Mouse (Mus musculus) neural tube, embryonic 15.5 days (tissue): ENCODE results near the gene Tiam2. TPM values are rescaled to one million over a fixed set of nuclear protein-coding genes. Genes with fewer than 3 reads are reported as not detected.
A peak's percentile ranks its signal among the peaks of the same experiment; 100 is the strongest.

Source experiments
- ATAC-seq: fragments of 200-750 bp; cut with Nextera tagmentation; 2 replicates; pipeline ENCODE4 v1.8.0; 2017; ENCODE audit warnings: mild to moderate bottlenecking, moderate TSS enrichment, moderate library complexity; ENCODE audit not compliant: low FRiP score
- H3K27ac ChIP-seq: fragments of 300-500 bp; sonication (generic); replicated peaks from 2 replicates; pipeline ENCODE4 v1.5.1; 2015; ENCODE audit warnings: mild to moderate bottlenecking, inconsistent platforms
- H3K27me3 ChIP-seq: fragments of 300-500 bp; sonication (generic); replicated peaks from 2 replicates; pipeline ENCODE4 v1.6.1; 2015; ENCODE audit warnings: inconsistent platforms
- H3K36me3 ChIP-seq: fragments of 300-500 bp; sonication (generic); 2 replicates; pipeline ENCODE4 v1.6.1; 2015; ENCODE audit warnings: inconsistent platforms
- H3K4me1 ChIP-seq: fragments of 300-500 bp; sonication (generic); 2 replicates; pipeline ENCODE4 v1.6.1; 2015; ENCODE audit warnings: inconsistent platforms
- H3K4me2 ChIP-seq: fragments of 300-500 bp; sonication (generic); 2 replicates; pipeline ENCODE4 v1.6.1; 2015; ENCODE audit warnings: inconsistent platforms, mild to moderate bottlenecking, moderate library complexity
- H3K4me3 ChIP-seq: fragments of 300-500 bp; sonication (generic); replicated peaks from 2 replicates; pipeline ENCODE4 v1.5.1; 2015; ENCODE audit warnings: mild to moderate bottlenecking, inconsistent platforms
- H3K9ac ChIP-seq: fragments of 300-500 bp; sonication (generic); replicated peaks from 2 replicates; pipeline ENCODE4 v1.6.1; 2015; ENCODE audit warnings: mild to moderate bottlenecking, inconsistent platforms
- H3K9me3 ChIP-seq: fragments of 300-500 bp; sonication (generic); replicated peaks from 2 replicates; pipeline ENCODE4 v1.6.1; 2016; ENCODE audit warnings: inconsistent platforms
- WGBS: fragments of 180-500 bp; shearing (Covaris S2); methylation state at CpG from one replicate; pipeline ENCODE4 v1.1.7; 2015; ENCODE audit warnings: mixed read lengths; 5-methylcytosine and 5-hydroxymethylcytosine counted together
- polyA plus RNA-seq: library from polyadenylated mRNA; unstranded; fragments of >200 nt; fragmentation: Nextera tagmentation; extraction: Ambion mirVana; gene quantifications from 2 replicates; pipeline ENCODE4 v1.2.1, GENCODE M21; 2015

Tiam2 gene
- polyA plus RNA-seq: 5.3 and 5.6 TPM in 2 replicates

DNA sequence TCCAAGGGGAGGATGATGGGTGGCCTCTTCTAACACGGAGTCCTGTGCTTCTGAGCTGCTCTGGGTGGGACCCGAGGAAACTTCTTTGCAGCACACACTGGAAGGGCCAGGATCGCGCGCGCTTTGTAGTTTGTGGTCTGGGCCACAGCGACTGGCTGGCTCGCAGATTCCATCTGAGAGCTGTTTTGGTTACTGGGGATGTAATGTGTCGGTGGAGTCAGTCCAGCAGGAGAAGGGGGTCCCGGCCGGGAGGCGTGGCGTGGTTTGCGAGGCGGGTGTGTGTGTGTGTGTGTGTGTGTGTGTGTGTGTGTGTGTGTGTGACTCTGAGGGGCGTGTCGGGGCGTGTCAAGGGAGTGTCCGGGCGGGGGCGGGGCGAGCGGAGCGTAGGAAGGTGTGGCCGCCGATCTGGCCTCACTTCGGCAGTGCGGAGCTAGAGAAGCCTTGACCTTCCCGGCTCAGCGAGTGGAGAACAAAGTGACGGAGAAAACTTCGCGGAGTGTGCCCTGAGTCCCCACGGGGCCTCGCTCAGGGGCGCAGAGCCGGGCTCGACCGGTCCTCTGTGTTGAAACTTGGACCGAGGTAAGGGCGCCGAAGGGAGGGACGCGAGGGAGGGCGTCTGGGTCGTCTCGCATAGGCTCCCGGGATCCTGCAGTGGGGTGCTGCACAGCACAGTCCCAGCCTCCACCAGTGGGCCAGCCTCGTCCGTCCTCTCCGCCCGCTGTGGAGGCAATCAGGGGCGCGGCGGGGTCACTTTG lies at the start of gene Tiam2:
Tiam2 (plus strand) TSS at position 426 of the 755 bp plus-strand sequence.
- no peaks in the 10 kb centered on the region for H3K9me3 ChIP-seq
- peaks cover 22% of the 10 kb centered on the region for H3K4me1 ChIP-seq
- peaks cover 22% of the 10 kb centered on the region for H3K27me3 ChIP-seq
- H3K36me3 ChIP-seq: no peaks in the 10 kb centered on the region
- peak within 1 kb of the TSS; percentile 31 for H3K9ac ChIP-seq
- H3K27ac ChIP-seq: 0 out of 2 replicates have a peak within 1 kb of the TSS, but pooled peaks have one; percentile 15
- ATAC-seq: peak; percentile 72
- WGBS: under 1% methylated on average over 50 of the region's 55 CpGs
- H3K4me2 ChIP-seq: peak within 1 kb of the TSS; percentile 79
- H3K4me3 ChIP-seq: peak within 1 kb of the TSS; percentile 48

GRCm38 (mm10) chr17:3280321-3280720 lies 46.1 kb upstream of the Tiam2 start:
- Histone ChIP-seq H3K9me3 (no peaks in the 10 kb centered on the region), H3K4me1 (peaks cover 13% of the 10 kb centered on the region), H3K27me3 (no peaks in the 10 kb centered on the region), H3K27ac (no peak overlapping the region), H3K36me3 (no peaks in the 10 kb centered on the region), H3K9ac (no peak overlapping the region), H3K4me3 (no peak overlapping the region), H3K4me2 (no peak overlapping the region)
- ATAC-seq: no peak
- 88% methylated on average over 2 of the region's 2 CpGs for WGBS

- Histone ChIP-seq H3K36me3 (no peaks in the 10 kb centered on the region), H3K9ac (no peak overlapping the region), H3K27me3 (no peaks in the 10 kb centered on the region), H3K4me2 (no peak overlapping the region), H3K9me3 (no peaks in the 10 kb centered on the region), H3K4me1 (peaks cover 20% of the 10 kb centered on the region; the same call in 1 of the 2 replicates), H3K27ac (no peak overlapping the region), H3K4me3 (no peak overlapping the region)
- WGBS: 74% methylated on average over 5 of the region's 5 CpGs
- no peak for ATAC-seq
Observed at GRCm38 (mm10) chr17:3281939-3282338, 44.4 kb upstream of the Tiam2 start.

GRCm38 (mm10) chr17:3285030-3285671 lies 41.2 kb upstream of the Tiam2 start:
- no peak overlapping the region for H3K4me2 ChIP-seq
- H3K9me3 ChIP-seq: no peaks in the 10 kb centered on the region
- ATAC-seq: peak; percentile 64
- peak overlapping the region; percentile 71 for H3K27ac ChIP-seq
- no peaks in the 10 kb centered on the region for H3K36me3 ChIP-seq
- H3K9ac ChIP-seq: no peak overlapping the region
- no peaks in the 10 kb centered on the region for H3K27me3 ChIP-seq
- no peak overlapping the region for H3K4me3 ChIP-seq
- WGBS: 31% methylated on average over 8 of the region's 8 CpGs
- peaks cover 20% of the 10 kb centered on the region; the same call in 1 of the 2 replicates for H3K4me1 ChIP-seq

- no peaks in the 10 kb centered on the region for H3K36me3 ChIP-seq
- ATAC-seq: no peak
- H3K27me3 ChIP-seq: no peaks in the 10 kb centered on the region
- peaks cover 20% of the 10 kb centered on the region; the same call in 1 of the 2 replicates for H3K4me1 ChIP-seq
- no peaks in the 10 kb centered on the region for H3K9me3 ChIP-seq
- peak overlapping the region; percentile 71 for H3K27ac ChIP-seq
- 60% methylated on average over 8 of the region's 8 CpGs for WGBS
- no peak overlapping the region for H3K4me2 ChIP-seq
- no peak overlapping the region for H3K4me3 ChIP-seq
- H3K9ac ChIP-seq: no peak overlapping the region
Observed at GRCm38 (mm10) chr17:3286123-3286825, 40.1 kb upstream of the Tiam2 start.

GRCm38 (mm10) chr17:3288341-3288740 lies 38.0 kb upstream of the Tiam2 start:
- H3K27me3 ChIP-seq: no peaks in the 10 kb centered on the region
- peaks cover 9% of the 10 kb centered on the region for H3K36me3 ChIP-seq
- ATAC-seq: no peak
- H3K27ac ChIP-seq: no peak overlapping the region
- WGBS: 28% methylated on average over 6 of the region's 6 CpGs
- no peaks in the 10 kb centered on the region for H3K9me3 ChIP-seq
- H3K4me1 ChIP-seq: peaks cover 20% of the 10 kb centered on the region; the same call in 1 of the 2 replicates
- H3K9ac ChIP-seq: no peak overlapping the region
- H3K4me3 ChIP-seq: no peak overlapping the region
- no peak overlapping the region for H3K4me2 ChIP-seq

DNA sequence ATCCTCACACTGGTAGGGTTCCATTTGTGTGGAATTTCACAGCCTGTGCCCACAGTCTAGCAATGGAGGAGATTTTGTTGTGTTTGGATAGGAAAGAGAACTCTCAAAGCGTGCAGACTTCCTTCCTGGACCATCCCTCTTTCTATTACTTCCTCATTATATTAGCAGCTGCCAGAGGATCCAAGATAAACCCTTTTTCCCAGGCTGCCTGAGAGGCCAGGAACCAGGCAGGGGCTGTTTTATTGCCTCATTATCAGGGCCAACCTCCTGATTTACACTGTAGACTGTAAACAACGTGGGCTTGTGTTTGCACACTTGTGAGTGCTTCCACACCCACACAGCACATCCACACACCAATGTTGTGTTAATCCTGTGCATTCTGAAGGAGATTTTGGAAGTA lies 31.3 kb upstream of the Tiam2 start:
- Histone ChIP-seq H3K4me1 (peaks cover 12% of the 10 kb centered on the region), H3K27ac (peak overlapping the region; percentile 11; the same call in 1 of the 2 replicates), H3K4me2 (no peak overlapping the region), H3K4me3 (no peak overlapping the region), H3K27me3 (no peaks in the 10 kb centered on the region), H3K9ac (no peak overlapping the region), H3K9me3 (no peaks in the 10 kb centered on the region), H3K36me3 (peaks cover 9% of the 10 kb centered on the region)
- 23% methylated on average over 2 of the region's 2 CpGs for WGBS
- no peak for ATAC-seq

- no peak overlapping the region for H3K4me2 ChIP-seq
- no peak overlapping the region for H3K27ac ChIP-seq
- peaks cover 7% of the 10 kb centered on the region for H3K4me1 ChIP-seq
- 76% methylated on average over 6 of the region's 6 CpGs for WGBS
- no peak overlapping the region for H3K4me3 ChIP-seq
- H3K9ac ChIP-seq: no peak overlapping the region
- H3K27me3 ChIP-seq: no peaks in the 10 kb centered on the region
- H3K36me3 ChIP-seq: peaks cover 5% of the 10 kb centered on the region
- ATAC-seq: no peak
- no peaks in the 10 kb centered on the region for H3K9me3 ChIP-seq
Observed at GRCm38 (mm10) chr17:3299487-3299886, 26.9 kb upstream of the Tiam2 start.

- ATAC-seq: 0 out of 2 replicates have a peak, but pooled peaks have one; percentile 35
- WGBS: 37% methylated on average over 2 of the region's 2 CpGs
- Histone ChIP-seq H3K9ac (no peak overlapping the region), H3K36me3 (peaks cover 2% of the 10 kb centered on the region; the same call in 1 of the 2 replicates), H3K4me3 (no peak overlapping the region), H3K9me3 (no peaks in the 10 kb centered on the region), H3K27ac (peak overlapping the region; percentile 61), H3K4me2 (no peak overlapping the region), H3K4me1 (peaks cover 4% of the 10 kb centered on the region), H3K27me3 (no peaks in the 10 kb centered on the region)
Observed at GRCm38 (mm10) chr17:3305926-3306325, 20.4 kb upstream of the Tiam2 start.

DNA sequence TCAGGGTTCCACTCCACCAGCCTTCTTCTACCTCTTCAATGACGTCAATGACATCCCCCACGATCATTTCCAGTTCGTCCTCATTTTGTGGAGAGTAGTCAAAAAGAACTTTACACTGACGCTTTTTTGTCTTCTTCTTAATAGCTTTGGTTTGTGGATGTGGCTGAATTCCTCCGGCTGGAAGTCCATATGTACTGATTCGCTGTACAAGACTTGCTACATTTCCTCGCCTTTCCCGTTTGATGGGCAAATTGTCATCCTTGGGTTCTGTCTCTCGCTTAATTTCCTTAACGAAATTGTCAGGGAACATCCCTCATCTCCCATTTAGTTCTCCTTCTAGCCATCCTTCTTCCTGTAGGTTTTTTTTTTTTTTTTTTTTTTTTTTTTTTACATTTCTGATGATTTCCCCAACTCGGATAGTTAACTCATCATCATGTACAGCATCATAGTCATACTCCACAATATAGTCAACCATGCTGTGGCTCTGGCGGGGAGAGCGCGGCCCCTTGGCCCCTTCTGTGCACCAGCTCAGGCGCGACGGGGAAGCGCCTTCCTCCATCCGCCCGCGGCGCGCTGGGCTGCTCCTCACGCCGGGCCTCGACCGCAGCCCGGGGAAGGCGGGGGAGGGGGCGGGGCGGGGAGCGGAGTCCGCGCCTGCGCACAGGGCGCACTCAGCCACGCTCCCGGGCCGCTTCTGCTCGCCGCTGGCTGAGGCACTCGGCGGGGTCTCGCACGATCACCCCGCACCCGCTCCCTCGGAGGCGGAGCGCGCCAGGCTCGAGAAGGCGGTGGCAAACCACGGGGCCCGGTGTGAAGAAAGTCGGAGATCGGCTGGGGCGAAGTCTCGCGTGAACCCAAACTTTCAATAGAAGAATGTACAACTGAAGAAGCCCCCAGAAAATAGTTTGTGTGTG lies 12.4 kb upstream of the Tiam2 start:
- peak; percentile 96 for ATAC-seq
- Histone ChIP-seq H3K4me3 (peak overlapping the region; percentile 51), H3K4me2 (peak overlapping the region; percentile 70), H3K27ac (no peak overlapping the region; the same call in 1 of the 2 replicates), H3K9ac (peak overlapping the region; percentile 40), H3K9me3 (no peaks in the 10 kb centered on the region), H3K4me1 (peaks cover 6% of the 10 kb centered on the region; the same call in 1 of the 2 replicates), H3K36me3 (no peaks in the 10 kb centered on the region), H3K27me3 (no peaks in the 10 kb centered on the region)
- 4% methylated on average over 59 of the region's 60 CpGs for whole genome bisulfite sequencing
